8 mouse cellular contexts compared by ENCODE assay signal in the genomic region with DNA sequence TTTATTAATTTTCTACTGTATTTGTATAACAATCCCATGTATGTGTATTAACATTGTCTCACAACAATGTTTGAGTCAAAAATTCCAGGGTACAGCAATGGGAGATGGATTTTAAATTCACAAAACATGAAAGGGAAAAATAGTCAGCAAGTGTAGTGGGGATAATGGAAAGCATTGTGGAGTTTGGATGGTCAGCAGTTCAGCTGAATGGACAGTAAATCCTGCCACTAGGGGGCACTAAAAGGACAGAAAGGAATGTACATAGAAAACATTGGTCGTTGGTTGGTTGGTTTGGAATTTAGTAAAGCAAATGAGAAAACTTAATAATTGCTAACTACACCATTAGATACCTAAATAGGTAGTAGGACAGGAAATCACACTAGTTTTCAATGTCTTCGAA.
DNase-seq lines count a peak whose midpoint lies in the region; ATAC-seq lines count a peak whose summit lies in the region.

No protein-coding gene starts in this region.

- H3K4me2 ChIP-seq in midbrain, embryonic 12.5 days (replicated peaks) = no peak overlapping the region
- H3K4me2 ChIP-seq in midbrain, embryonic 13.5 days (replicated peaks) = no peak overlapping the region

- peak; percentile 66; the same call in 1 of the 2 replicates for ATAC-seq in midbrain, embryonic 12.5 days (ENCODE audit: low FRiP score, low read depth)
- no peak for ATAC-seq in midbrain, embryonic 13.5 days
- ATAC-seq in activated CD4-positive, CD25-positive, alpha-beta regulatory T cell, adult 4 months = no peak

- 32% methylated on average over 2 of the region's 2 CpGs for WGBS in midbrain, embryonic 12.5 days
- 24% methylated on average over 2 of the region's 2 CpGs for WGBS in midbrain, embryonic 13.5 days

- no peaks in the 10 kb centered on the region for H3K9me3 ChIP-seq in midbrain, embryonic 12.5 days
- no peaks in the 10 kb centered on the region for H3K9me3 ChIP-seq in midbrain, embryonic 13.5 days

- peak; percentile 21 to 27 for DNase-seq in cerebellum, adult 18-20 months
- DNase-seq in cerebellum, adult 11-12 months = no peak
- DNase-seq in embryo, embryonic 11 days = peak; percentile 81
- peak; percentile 27 to 47 for DNase-seq in layer of hippocampus, postnatal 10 days (ENCODE audit: low spot score in 2 of 2)
- DNase-seq in retina, embryonic 14.5 days (ENCODE audit: low spot score) = peak; percentile 91

- no peaks in the 10 kb centered on the region for H3K36me3 ChIP-seq in midbrain, embryonic 12.5 days
- H3K36me3 ChIP-seq in midbrain, embryonic 13.5 days = no peaks in the 10 kb centered on the region

- H3K4me3 ChIP-seq in midbrain, embryonic 12.5 days = no peak overlapping the region
- H3K4me3 ChIP-seq in midbrain, embryonic 13.5 days (replicated peaks) = no peak overlapping the region

- H3K27ac ChIP-seq in midbrain, embryonic 12.5 days (replicated peaks) = no peak overlapping the region
- no peak overlapping the region for H3K27ac ChIP-seq in midbrain, embryonic 13.5 days

- no peaks in the 10 kb centered on the region for H3K27me3 ChIP-seq in midbrain, embryonic 12.5 days
- H3K27me3 ChIP-seq in midbrain, embryonic 13.5 days = no peaks in the 10 kb centered on the region

- H3K9ac ChIP-seq in midbrain, embryonic 12.5 days (replicated peaks) = no peak overlapping the region
- no peak overlapping the region for H3K9ac ChIP-seq in midbrain, embryonic 13.5 days (replicated peaks)

- no peaks in the 10 kb centered on the region for H3K4me1 ChIP-seq in midbrain, embryonic 12.5 days
- H3K4me1 ChIP-seq in midbrain, embryonic 13.5 days (replicated peaks) = no peaks in the 10 kb centered on the region
